Mouse (Mus musculus) midbrain, embryonic 14.5 days (tissue): Measurements from ENCODE around the gene Gm49354. TPM values are rescaled to one million over a fixed set of nuclear protein-coding genes. Genes with fewer than 3 reads are reported as not detected.

Experiments
- ATAC-seq: fragments of 200-750 bp; cut with Nextera tagmentation; 2 replicates; pipeline ENCODE4 v1.8.0; 2017; ENCODE audit warnings: moderate number of reproducible peaks, moderate library complexity; ENCODE audit not compliant: low FRiP score, low TSS enrichment
- DNase-seq: peaks from one replicate; pipeline ENCODE4 v3.0.0-alpha.2; 2015
- H3K27ac ChIP-seq: fragments of 300-500 bp; sonication (generic); replicated peaks from 2 replicates; pipeline ENCODE4 v1.5.1; 2014; ENCODE audit warnings: mild to moderate bottlenecking, low read depth, low read length, moderate library complexity
- H3K27me3 ChIP-seq: fragments of 300-500 bp; sonication (generic); 2 replicates; pipeline ENCODE4 v1.6.1; 2014; ENCODE audit warnings: low read length, control low read depth, mixed read lengths; ENCODE audit not compliant: control insufficient read depth, insufficient read depth
- H3K36me3 ChIP-seq: fragments of 300-500 bp; sonication (generic); 2 replicates; pipeline ENCODE4 v1.6.1; 2014; ENCODE audit warnings: low read length, control low read depth; ENCODE audit not compliant: control insufficient read depth, insufficient read depth
- H3K4me1 ChIP-seq: fragments of 300-500 bp; sonication (generic); 2 replicates; pipeline ENCODE4 v1.6.1; 2014; ENCODE audit warnings: mild to moderate bottlenecking, antibody characterized with exemption, low read length, control low read depth; ENCODE audit not compliant: control insufficient read depth, insufficient read depth
- H3K4me2 ChIP-seq: fragments of 300-500 bp; sonication (generic); 2 replicates; pipeline ENCODE4 v1.6.1; 2014; ENCODE audit warnings: mild to moderate bottlenecking, low read length, moderate library complexity
- H3K4me3 ChIP-seq: fragments of 300-500 bp; sonication (generic); replicated peaks from 2 replicates; pipeline ENCODE4 v1.5.1; 2014; ENCODE audit warnings: low read depth, low read length
- H3K9ac ChIP-seq: fragments of 300-500 bp; sonication (generic); replicated peaks from 2 replicates; pipeline ENCODE4 v1.6.1; 2014; ENCODE audit warnings: mild to moderate bottlenecking, low read length, moderate library complexity
- H3K9me3 ChIP-seq: fragments of 300-500 bp; sonication (generic); 2 replicates; pipeline ENCODE4 v1.6.1; 2016; ENCODE audit warnings: low read length, control low read depth, mixed read lengths; ENCODE audit not compliant: control insufficient read depth
- WGBS: fragments of 180-500 bp; shearing (Covaris S2); extraction: QIAGEN DNeasy Blood & Tissue Kit; methylation state at CpG from one replicate; pipeline ENCODE4 v1.1.7; 2014; 5-methylcytosine and 5-hydroxymethylcytosine counted together
- polyA plus RNA-seq: library from polyadenylated mRNA; unstranded; fragments of >200 nt; fragmentation: Nextera tagmentation; extraction: Ambion mirVana; gene quantifications from 2 replicates; pipeline ENCODE4 v1.2.1, GENCODE M21; 2014

Gene Gm49354
- not detected in 2 replicates for polyA plus RNA-seq

- H3K27ac ChIP-seq: no peak within 1 kb of the TSS
- H3K9ac ChIP-seq: no peak within 1 kb of the TSS
- ATAC-seq: no peak
- no peak for DNase-seq
- H3K4me1 ChIP-seq: no peaks in the 10 kb centered on the region
- H3K36me3 ChIP-seq: peaks cover 98% of the 10 kb centered on the region
- H3K4me2 ChIP-seq: no peak within 1 kb of the TSS
- 90% methylated on average over 7 of the region's 7 CpGs for WGBS
- H3K4me3 ChIP-seq: no peak within 1 kb of the TSS
- no peaks in the 10 kb centered on the region for H3K9me3 ChIP-seq
- no peaks in the 10 kb centered on the region for H3K27me3 ChIP-seq
These were observed at the start of gene Gm49354 for GRCm38 (mm10) chr13:59782145-59782544. Gene Gm49354 (minus strand): TSS chr13:59782245.

- no peak for ATAC-seq
- Histone ChIP-seq H3K4me1 (peaks cover 11% of the 10 kb centered on the region; the same call in 1 of the 2 replicates), H3K27me3 (no peaks in the 10 kb centered on the region), H3K9me3 (no peaks in the 10 kb centered on the region), H3K4me2 (no peak overlapping the region), H3K27ac (no peak overlapping the region), H3K36me3 (0 out of 2 replicates have a peak, but pooled peaks cover 6% of the 10 kb centered on the region), H3K4me3 (no peak overlapping the region), H3K9ac (no peak overlapping the region)
- DNase-seq: no peak
These were observed 43.9 kb upstream of the Gm49354 start for GRCm38 (mm10) chr13:59825966-59826365.

- under 1% methylated on average over 99 of the region's 100 CpGs for WGBS
These were observed 40.7 kb upstream of the Gm49354 start, which contains the start of gene Tut7 for GRCm38 (mm10) chr13:59822507-59823462. Gene Tut7 (minus strand): TSS chr13:59823147.

GRCm38 (mm10) chr13:59820836-59821235 is 38.8 kb upstream of the Gm49354 start:
- no peaks in the 10 kb centered on the region for H3K9me3 ChIP-seq
- H3K27me3 ChIP-seq: no peaks in the 10 kb centered on the region
- H3K9ac ChIP-seq: no peak overlapping the region; the same call in 1 of the 2 replicates
- no peak for DNase-seq
- no peak for ATAC-seq
- peaks cover 33% of the 10 kb centered on the region for H3K4me1 ChIP-seq
- peak overlapping the region; percentile 79 for H3K4me2 ChIP-seq
- 86% methylated on average over 3 of the region's 3 CpGs for WGBS
- no peak overlapping the region for H3K4me3 ChIP-seq
- peaks cover 30% of the 10 kb centered on the region for H3K36me3 ChIP-seq
- no peak overlapping the region for H3K27ac ChIP-seq

More at GRCm38 (mm10) chr13:59822507-59823462, 40.7 kb upstream of the Gm49354 start, which contains the start of gene Tut7:
- Histone ChIP-seq H3K4me2 (peak within 1 kb of the TSS; percentile 79), H3K27ac (peak within 1 kb of the TSS; percentile 88), H3K4me3 (peak within 1 kb of the TSS; percentile 97), H3K9me3 (no peaks in the 10 kb centered on the region), H3K4me1 (peaks cover 33% of the 10 kb centered on the region), H3K27me3 (no peaks in the 10 kb centered on the region), H3K36me3 (peaks cover 18% of the 10 kb centered on the region), H3K9ac (peak within 1 kb of the TSS; percentile 87)
- ATAC-seq: peak; percentile 98
- DNase-seq: peak; percentile 97

GRCm38 (mm10) chr13:59820114-59820513 is 38.1 kb upstream of the Gm49354 start:
- peak overlapping the region; percentile 79 for H3K4me2 ChIP-seq
- peak overlapping the region; percentile 37; the same call in 1 of the 2 replicates for H3K9ac ChIP-seq
- no peak overlapping the region for H3K4me3 ChIP-seq
- peaks cover 38% of the 10 kb centered on the region for H3K36me3 ChIP-seq
- H3K27ac ChIP-seq: no peak overlapping the region
- ATAC-seq (no peak), DNase-seq (no peak)
- H3K27me3 ChIP-seq: no peaks in the 10 kb centered on the region
- WGBS: 84% methylated on average over 4 of the region's 4 CpGs
- no peaks in the 10 kb centered on the region for H3K9me3 ChIP-seq
- H3K4me1 ChIP-seq: peaks cover 33% of the 10 kb centered on the region

GRCm38 (mm10) chr13:59817352-59817751 is 35.3 kb upstream of the Gm49354 start:
- no peak for DNase-seq
- Histone ChIP-seq H3K4me1 (peaks cover 33% of the 10 kb centered on the region), H3K4me2 (no peak overlapping the region), H3K9ac (no peak overlapping the region), H3K27ac (no peak overlapping the region), H3K9me3 (no peaks in the 10 kb centered on the region), H3K36me3 (peaks cover 62% of the 10 kb centered on the region), H3K27me3 (no peaks in the 10 kb centered on the region), H3K4me3 (no peak overlapping the region)
- 90% methylated on average over 4 of the region's 4 CpGs for WGBS
- no peak for ATAC-seq

- H3K27me3 ChIP-seq: no peaks in the 10 kb centered on the region
- DNase-seq (no peak), ATAC-seq (no peak)
- H3K4me2 ChIP-seq: no peak overlapping the region
- no peaks in the 10 kb centered on the region for H3K9me3 ChIP-seq
- peaks cover 82% of the 10 kb centered on the region for H3K36me3 ChIP-seq
- H3K4me1 ChIP-seq: peaks cover 6% of the 10 kb centered on the region; the same call in 1 of the 2 replicates
- H3K4me3 ChIP-seq: no peak overlapping the region
- no peak overlapping the region for H3K27ac ChIP-seq
- no peak overlapping the region for H3K9ac ChIP-seq
- WGBS: 73% methylated on average over 6 of the region's 6 CpGs
These were observed 32.1 kb upstream of the Gm49354 start for GRCm38 (mm10) chr13:59814109-59814591.

GRCm38 (mm10) chr13:59811581-59811980 is 29.5 kb upstream of the Gm49354 start:
- Histone ChIP-seq H3K4me3 (no peak overlapping the region), H3K9me3 (no peaks in the 10 kb centered on the region), H3K27me3 (no peaks in the 10 kb centered on the region), H3K4me1 (no peaks in the 10 kb centered on the region), H3K36me3 (peaks cover 94% of the 10 kb centered on the region), H3K4me2 (no peak overlapping the region), H3K27ac (no peak overlapping the region), H3K9ac (no peak overlapping the region)
- ATAC-seq (no peak), DNase-seq (no peak)
- WGBS: 98% methylated on average over 3 of the region's 3 CpGs
